Mouse (Mus musculus) E14TG2a.4 (cell line): ENCODE measurements around the gene Mettl23.

Source experiments
- H3K27me3 ChIP-seq: 2 replicates; pipeline ENCODE4 v1.6.1; 2014; ENCODE audit warnings: low read length, control low read depth; ENCODE audit not compliant: insufficient read depth
- H3K36me3 ChIP-seq: 2 replicates; pipeline ENCODE4 v1.6.1; 2014; ENCODE audit warnings: low read length, control low read depth; ENCODE audit not compliant: insufficient read depth
- H3K4me1 ChIP-seq: replicated peaks from 2 replicates; pipeline ENCODE4 v1.6.1; 2014; ENCODE audit warnings: low read depth, low read length, control low read depth
- H3K4me3 ChIP-seq: replicated peaks from 2 replicates; pipeline ENCODE4 v1.5.1; 2014; ENCODE audit warnings: mild to moderate bottlenecking, low read length
- H3K9me3 ChIP-seq: 2 replicates; pipeline ENCODE4 v1.6.1; 2014; ENCODE audit warnings: low read length, control low read depth
- CTCF ChIP-seq: conservative IDR thresholded peaks from 2 replicates; pipeline ENCODE4 v1.5.1; 2014; ENCODE audit warnings: low read length
- NANOG ChIP-seq: IDR thresholded peaks from 2 replicates; pipeline ENCODE4 v1.6.1; 2014; ENCODE audit warnings: borderline replicate concordance, low read length, mixed read lengths
- POU5F1 ChIP-seq: IDR thresholded peaks from 2 replicates; pipeline ENCODE4 v1.6.1; 2014; ENCODE audit warnings: low read length, borderline replicate concordance

Mettl23 gene

DNA sequence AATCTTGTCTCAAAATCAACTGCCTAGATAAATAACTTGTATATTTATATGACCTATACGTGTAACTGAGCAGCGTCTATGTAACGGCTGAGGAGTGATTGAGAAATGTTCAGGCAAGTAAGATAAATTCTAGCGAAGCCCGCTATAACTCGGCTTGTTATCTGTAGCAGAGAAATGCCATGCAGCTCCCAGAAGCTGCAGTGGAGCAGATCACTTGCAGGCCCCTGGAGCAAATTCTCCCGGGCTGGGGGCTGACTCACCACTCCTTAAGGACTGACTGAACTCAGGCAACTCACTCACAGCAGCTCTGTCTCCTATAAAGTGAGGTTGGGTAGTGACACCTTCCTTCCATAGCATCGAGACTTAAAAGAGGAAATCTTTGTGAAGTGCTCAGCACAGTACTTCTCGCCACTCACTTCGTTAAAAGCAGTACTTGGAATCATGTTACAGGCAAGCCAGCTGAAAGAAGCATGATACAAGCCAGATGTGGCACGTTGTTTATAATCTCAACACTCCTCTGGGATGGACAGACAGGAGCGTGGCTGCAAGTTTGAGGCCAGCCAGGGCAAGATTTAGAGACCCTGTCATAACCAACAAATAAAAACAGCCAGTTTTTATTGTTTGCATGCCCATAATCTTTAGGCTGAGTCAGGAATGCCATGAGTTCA, 14.2 kb downstream of the Mettl23 start:
- Histone ChIP-seq H3K9me3 (no peaks in the 10 kb centered on the region), H3K36me3 (peaks cover 49% of the 10 kb centered on the region), H3K4me1 (peaks cover 35% of the 10 kb centered on the region), H3K4me3 (no peak overlapping the region), H3K27me3 (no peaks in the 10 kb centered on the region)
- TF ChIP-seq NANOG (no peak), POU5F1 (no peak), CTCF (no peak)

DNA sequence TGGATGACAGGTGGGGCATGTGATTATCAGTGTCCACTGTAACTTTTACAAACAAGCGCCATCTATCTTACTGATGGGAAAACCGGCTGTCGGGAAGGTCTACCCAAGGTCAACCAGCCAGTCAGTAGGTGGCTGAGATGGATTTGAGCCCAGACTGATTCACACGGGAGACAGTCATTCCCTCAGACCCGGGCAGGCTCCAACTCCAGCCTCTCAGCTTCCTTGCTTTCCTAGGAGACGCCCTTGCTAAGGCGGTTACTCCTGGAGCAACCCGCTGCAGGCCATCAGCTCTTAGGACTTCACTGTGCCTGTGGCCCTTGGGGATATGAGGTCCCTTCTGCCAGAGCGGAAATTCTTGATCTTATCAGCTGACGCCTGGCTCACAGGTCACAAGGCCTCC, 21.4 kb downstream of the Mettl23 start:
- H3K36me3 ChIP-seq, result peaks cover 39% of the 10 kb centered on the region
- H3K27me3 ChIP-seq, result no peaks in the 10 kb centered on the region
- TF ChIP-seq POU5F1, result no peak
- no peak for TF ChIP-seq NANOG
- no peak for TF ChIP-seq CTCF
- H3K4me1 ChIP-seq, result peaks cover 32% of the 10 kb centered on the region
- peak overlapping the region; percentile 41; the same call in 1 of the 2 replicates for H3K4me3 ChIP-seq
- no peaks in the 10 kb centered on the region for H3K9me3 ChIP-seq

DNA sequence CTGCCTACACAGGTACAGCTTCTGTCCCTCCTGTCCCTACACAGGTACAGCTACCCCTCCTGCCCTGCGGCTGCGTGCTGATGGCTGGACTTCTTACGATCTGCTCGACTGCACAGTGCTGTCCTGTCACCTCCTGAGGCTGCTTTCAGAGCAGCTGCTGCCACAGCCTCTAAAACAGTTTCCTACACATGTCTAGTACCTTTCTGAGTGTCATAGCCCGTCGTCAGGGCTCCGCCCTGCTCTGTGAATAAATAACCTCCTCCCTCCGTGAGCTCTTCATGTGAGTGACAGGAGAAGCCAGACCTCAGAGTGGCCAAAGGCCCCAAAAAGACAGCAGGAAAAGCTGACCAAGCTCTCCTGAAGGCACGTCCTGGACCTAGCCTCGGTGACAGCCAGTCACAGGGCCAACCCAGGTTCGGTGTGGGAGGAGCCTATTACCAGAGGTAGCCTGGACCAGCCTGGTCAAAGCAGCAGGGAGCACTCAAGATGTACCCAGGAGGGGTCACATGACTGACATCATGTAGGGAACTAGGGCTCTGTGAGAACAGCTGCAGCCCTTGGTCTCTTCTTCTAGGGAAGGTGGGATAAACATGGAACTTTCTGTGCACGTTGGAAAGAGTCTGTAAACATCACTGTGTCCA, 23.0 kb downstream of the Mettl23 start:
- Histone ChIP-seq H3K36me3 (peaks cover 26% of the 10 kb centered on the region), H3K9me3 (no peaks in the 10 kb centered on the region), H3K4me3 (no peak overlapping the region), H3K27me3 (no peaks in the 10 kb centered on the region), H3K4me1 (peaks cover 33% of the 10 kb centered on the region)
- TF ChIP-seq CTCF, result no peak
- no peak for TF ChIP-seq NANOG
- TF ChIP-seq POU5F1, result no peak

DNA sequence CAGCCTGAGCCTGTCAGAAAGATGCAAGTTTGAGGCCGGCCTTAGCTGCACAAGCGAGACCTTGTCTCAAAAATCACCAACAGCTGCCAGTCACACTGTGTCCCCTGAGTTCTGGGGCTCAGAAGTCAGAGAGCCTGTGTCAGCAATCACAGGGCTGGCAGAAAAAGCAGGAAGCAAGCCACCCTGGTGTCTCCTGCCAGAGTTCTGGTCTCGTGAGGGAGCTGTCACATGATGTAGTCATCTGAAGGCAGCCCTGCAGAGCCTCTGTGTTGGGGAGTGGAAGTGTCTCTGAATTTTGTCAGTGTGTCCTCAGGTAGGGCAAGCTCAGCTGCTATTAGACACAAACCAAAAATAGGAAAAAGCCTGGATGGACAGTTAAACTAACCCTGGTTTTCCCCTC, 25.1 kb downstream of the Mettl23 start:
- Histone ChIP-seq H3K4me3 (no peak overlapping the region), H3K27me3 (no peaks in the 10 kb centered on the region), H3K4me1 (peaks cover 38% of the 10 kb centered on the region), H3K9me3 (no peaks in the 10 kb centered on the region), H3K36me3 (peaks cover 31% of the 10 kb centered on the region)
- no peak for TF ChIP-seq POU5F1
- no peak for TF ChIP-seq CTCF
- no peak for TF ChIP-seq NANOG

DNA sequence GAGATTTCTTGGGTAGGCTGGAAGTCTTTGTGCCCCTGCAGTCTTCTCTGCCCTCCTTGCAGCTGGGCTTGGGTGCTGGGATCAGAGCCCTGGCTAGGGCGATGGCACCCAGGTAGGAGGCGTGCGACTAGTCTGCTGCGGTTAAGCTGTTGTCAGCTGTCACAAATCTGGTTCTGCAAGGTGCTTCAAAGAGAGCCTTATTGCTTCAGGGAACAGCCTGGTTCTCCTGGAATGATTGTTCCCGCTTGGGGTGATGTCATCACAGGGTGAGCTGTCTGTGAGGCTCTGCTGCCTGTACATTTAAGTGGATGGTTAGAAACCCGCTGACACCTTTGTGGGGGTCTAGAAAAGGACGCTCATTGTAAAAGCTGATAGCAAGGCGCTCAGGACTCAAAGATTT, 26.1 kb downstream of the Mettl23 start:
- H3K27me3 ChIP-seq, result no peaks in the 10 kb centered on the region
- H3K36me3 ChIP-seq, result peaks cover 42% of the 10 kb centered on the region
- H3K4me1 ChIP-seq, result peaks cover 28% of the 10 kb centered on the region
- no peaks in the 10 kb centered on the region for H3K9me3 ChIP-seq
- no peak overlapping the region for H3K4me3 ChIP-seq
- TF ChIP-seq CTCF (no peak), POU5F1 (no peak), NANOG (no peak)

DNA sequence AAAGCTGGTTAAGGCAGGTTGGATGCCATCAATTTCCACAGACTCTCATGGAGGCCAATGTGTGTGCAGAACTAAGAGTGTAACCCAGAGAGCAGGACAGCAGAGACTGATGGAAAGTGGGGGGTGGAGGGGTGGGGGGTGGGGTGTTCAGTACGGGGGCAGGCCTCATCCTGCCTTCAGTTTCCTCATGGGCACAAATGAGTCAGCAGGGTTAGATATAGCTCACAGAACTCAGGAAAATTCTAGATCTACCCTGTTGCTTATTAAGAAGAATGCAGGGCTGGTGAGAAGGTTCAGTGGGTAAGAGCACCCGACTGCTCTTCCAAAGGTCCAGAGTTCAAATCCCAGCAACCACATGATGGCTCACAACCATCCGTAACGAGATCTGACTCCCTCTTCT, 26.6 kb downstream of the Mettl23 start:
- Histone ChIP-seq H3K27me3 (no peaks in the 10 kb centered on the region), H3K36me3 (peaks cover 46% of the 10 kb centered on the region), H3K4me1 (peaks cover 24% of the 10 kb centered on the region), H3K4me3 (no peak overlapping the region), H3K9me3 (no peaks in the 10 kb centered on the region)
- TF ChIP-seq POU5F1 (no peak), CTCF (no peak), NANOG (no peak)

DNA sequence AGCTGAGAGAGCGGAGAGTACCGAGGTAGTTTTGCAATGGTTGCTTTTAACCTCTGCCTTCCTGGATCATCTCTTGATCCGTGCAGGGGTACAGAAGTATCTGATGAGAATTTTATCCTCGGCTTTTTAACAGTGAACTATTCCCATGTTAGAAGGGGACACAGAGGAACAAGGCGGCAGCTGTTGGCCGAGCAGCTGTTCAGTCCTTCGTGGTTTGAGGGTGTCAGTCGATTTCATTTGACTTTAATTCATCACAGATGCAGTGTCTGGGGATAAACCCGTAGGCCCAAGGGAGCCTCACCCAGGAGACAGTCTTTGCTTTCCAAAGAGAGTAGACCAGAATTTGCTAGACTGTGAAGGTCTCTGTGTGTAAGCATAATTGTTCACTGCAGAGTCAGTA, 28.5 kb downstream of the Mettl23 start:
- Histone ChIP-seq H3K4me3 (no peak overlapping the region), H3K9me3 (no peaks in the 10 kb centered on the region), H3K4me1 (peaks cover 12% of the 10 kb centered on the region), H3K27me3 (no peaks in the 10 kb centered on the region), H3K36me3 (peaks cover 42% of the 10 kb centered on the region)
- no peak for TF ChIP-seq CTCF
- no peak for TF ChIP-seq NANOG
- TF ChIP-seq POU5F1, result no peak

DNA sequence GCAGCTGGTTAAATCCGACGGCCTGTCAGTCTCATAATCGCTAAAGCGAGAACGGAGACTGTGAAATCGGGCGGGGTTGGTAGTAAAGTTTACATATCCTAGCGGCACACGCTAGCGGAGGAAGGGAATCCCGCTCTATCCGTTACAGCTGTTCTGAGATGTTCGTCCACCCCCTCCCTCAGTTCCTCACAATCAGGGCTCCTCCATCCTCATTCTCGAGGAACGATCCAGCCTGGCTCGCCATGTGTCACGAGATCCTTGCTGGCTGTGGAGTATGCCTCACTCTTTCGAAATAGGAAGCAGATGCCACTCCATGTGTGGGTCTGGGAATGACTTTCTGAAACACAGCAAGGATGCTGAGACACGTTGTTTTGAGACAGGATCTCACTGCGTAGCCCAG, 30.9 kb downstream of the Mettl23 start:
- Histone ChIP-seq H3K4me3 (no peak overlapping the region), H3K36me3 (peaks cover 42% of the 10 kb centered on the region), H3K4me1 (peaks cover 14% of the 10 kb centered on the region), H3K9me3 (no peaks in the 10 kb centered on the region), H3K27me3 (no peaks in the 10 kb centered on the region)
- no peak for TF ChIP-seq NANOG
- no peak for TF ChIP-seq POU5F1
- TF ChIP-seq CTCF, result no peak

DNA sequence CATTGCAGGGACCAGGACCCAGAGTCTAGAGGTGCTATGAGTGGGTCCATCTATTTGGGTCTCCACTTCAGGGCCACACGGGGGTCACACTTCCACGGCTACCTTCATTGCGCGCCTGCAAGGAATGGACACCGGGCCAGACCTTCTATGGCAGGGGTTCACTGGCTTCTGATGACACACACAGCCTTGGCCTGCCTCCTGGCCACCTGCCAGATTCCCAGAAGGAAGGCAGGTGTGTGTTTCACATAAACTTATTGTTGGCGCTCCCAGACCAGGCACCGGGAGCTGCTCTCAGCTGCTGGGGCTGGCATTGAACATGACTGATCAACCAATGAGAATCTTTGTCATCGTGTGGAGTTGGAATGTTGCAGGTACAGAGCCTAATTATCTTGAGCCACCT, 35.4 kb downstream of the Mettl23 start:
- no peaks in the 10 kb centered on the region for H3K9me3 ChIP-seq
- no peaks in the 10 kb centered on the region for H3K27me3 ChIP-seq
- TF ChIP-seq NANOG (no peak), CTCF (no peak), POU5F1 (no peak)
- peaks cover 26% of the 10 kb centered on the region for H3K4me1 ChIP-seq
- H3K4me3 ChIP-seq, result no peak overlapping the region
- peaks cover 16% of the 10 kb centered on the region for H3K36me3 ChIP-seq
